Comparison of ENCODE assay signal across 14 mouse cellular contexts in the genomic region with DNA sequence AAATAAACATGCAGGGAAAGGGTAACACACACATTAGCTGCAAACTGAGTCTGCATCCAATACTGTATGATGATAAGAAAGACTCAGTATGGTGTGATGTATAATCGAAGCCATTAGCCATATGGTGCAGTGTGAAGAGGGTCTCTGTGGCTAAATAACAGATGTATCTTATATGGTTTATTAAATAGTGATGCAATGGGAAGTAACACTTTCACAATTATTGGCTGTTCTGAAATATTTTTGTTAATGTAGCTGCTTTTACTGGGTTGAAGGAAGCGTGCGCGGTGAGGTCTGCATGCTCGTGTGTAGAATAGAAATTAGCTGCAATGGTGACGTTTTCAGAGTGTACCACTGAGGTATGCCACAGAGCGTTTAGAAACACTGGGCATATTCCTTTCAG.
"Had no signal": no experiment of that assay in that cellular context is flagged by ENCODE, and none has a peak within 500 bp of the region (broad histone marks: within the 10 kb centered on the region; RNA-seq: fewer than 3 reads in every experiment).

No protein-coding gene starts in this region.

- H3K4me2 ChIP-seq: limb, embryonic 13.5 days had no signal

- H3K4me3 ChIP-seq: layer of hippocampus, adult 2 months; limb, embryonic 13.5 days; midbrain, embryonic 10.5 days; myocyte had no signal

- H3K9ac ChIP-seq: limb, embryonic 13.5 days; liver, embryonic 14.5 days had no signal

- H3K27me3 ChIP-seq: limb, embryonic 13.5 days had no signal

- DNase-seq: kidney, adult 9 months; kidney, postnatal 36 days; lung, adult 18-20 months; retina, postnatal 1 day; right cerebral cortex, postnatal 4 days; spleen, adult 18-20 months; thymus, adult 2 months; thymus, postnatal 25 days had no signal

- H3K4me1 ChIP-seq: limb, embryonic 13.5 days; midbrain, embryonic 10.5 days had no signal

- H3K9me3 ChIP-seq: limb, embryonic 13.5 days; midbrain, embryonic 10.5 days had no signal

- H3K36me3 ChIP-seq: limb, embryonic 13.5 days; midbrain, embryonic 10.5 days had no signal

- H3K27ac ChIP-seq: kidney, postnatal 0 days; layer of hippocampus, adult 2 months; limb, embryonic 13.5 days; liver, embryonic 14.5 days; midbrain, embryonic 10.5 days had no signal
